Mouse (Mus musculus): ENCODE data around the gene Lpp. TPM values are rescaled to one million over a fixed set of nuclear protein-coding genes. Genes with fewer than 3 reads are reported as not detected.

Lpp gene
- polyA plus RNA-seq, 1 experiment from 2014 or later, result 20.7 TPM

- no peak overlapping the region for H3K27ac ChIP-seq (replicated peaks)
- no peak overlapping the region for H3K4me3 ChIP-seq
- H3K9ac ChIP-seq (replicated peaks), result no peak overlapping the region
- ATAC-seq (ENCODE audit: low FRiP score, low read depth), result no peak
- no peak overlapping the region for H3K4me2 ChIP-seq (replicated peaks)
- no peaks in the 10 kb centered on the region for H3K9me3 ChIP-seq
- 84% methylated on average over 8 of the region's 8 CpGs for WGBS
- no peaks in the 10 kb centered on the region for H3K4me1 ChIP-seq
- H3K27me3 ChIP-seq, result peaks cover 24% of the 10 kb centered on the region
- no peaks in the 10 kb centered on the region for H3K36me3 ChIP-seq
These were observed 258.6 kb downstream of the Lpp start for GRCm38 (mm10) chr16:24651655-24652654.

- Histone ChIP-seq H3K9me3 (no peaks in the 10 kb centered on the region), H3K4me1 (no peaks in the 10 kb centered on the region), H3K4me2 (replicated peaks) (no peak overlapping the region), H3K9ac (replicated peaks) (no peak overlapping the region), H3K36me3 (no peaks in the 10 kb centered on the region), H3K27ac (replicated peaks) (no peak overlapping the region), H3K4me3 (no peak overlapping the region), H3K27me3 (peaks cover 16% of the 10 kb centered on the region)
- ATAC-seq (ENCODE audit: low FRiP score, low read depth), result no peak
- 82% methylated on average over 5 of the region's 5 CpGs for WGBS
These were observed 259.7 kb downstream of the Lpp start for GRCm38 (mm10) chr16:24653041-24653440.

- H3K27me3 ChIP-seq, result peaks cover 15% of the 10 kb centered on the region
- 89% methylated on average over 3 of the region's 3 CpGs for WGBS
These were observed 261.8 kb downstream of the Lpp start for GRCm38 (mm10) chr16:24655116-24655515.

GRCm38 (mm10) chr16:24656026-24656425 lies 262.7 kb downstream of the Lpp start:
- Histone ChIP-seq H3K4me2 (replicated peaks) (no peak overlapping the region), H3K4me1 (no peaks in the 10 kb centered on the region), H3K4me3 (no peak overlapping the region), H3K9ac (replicated peaks) (no peak overlapping the region), H3K36me3 (no peaks in the 10 kb centered on the region), H3K9me3 (no peaks in the 10 kb centered on the region), H3K27ac (replicated peaks) (no peak overlapping the region), H3K27me3 (peaks cover 8% of the 10 kb centered on the region)
- WGBS, result 96% methylated on average over 8 of the region's 8 CpGs
- no peak for ATAC-seq (ENCODE audit: low FRiP score, low read depth)

More at GRCm38 (mm10) chr16:24655116-24655515, 261.8 kb downstream of the Lpp start:
- Histone ChIP-seq H3K36me3 (no peaks in the 10 kb centered on the region), H3K4me3 (no peak overlapping the region), H3K9ac (replicated peaks) (no peak overlapping the region), H3K4me2 (replicated peaks) (no peak overlapping the region), H3K4me1 (no peaks in the 10 kb centered on the region), H3K9me3 (no peaks in the 10 kb centered on the region), H3K27ac (replicated peaks) (no peak overlapping the region)
- no peak for ATAC-seq (ENCODE audit: low FRiP score, low read depth)

- H3K4me2 ChIP-seq (replicated peaks), result no peak overlapping the region
- H3K9ac ChIP-seq (replicated peaks), result no peak overlapping the region
- H3K9me3 ChIP-seq, result no peaks in the 10 kb centered on the region
- no peak overlapping the region for H3K27ac ChIP-seq (replicated peaks)
- 88% methylated on average over 5 of the region's 5 CpGs for WGBS
- no peaks in the 10 kb centered on the region for H3K36me3 ChIP-seq
- H3K4me3 ChIP-seq, result no peak overlapping the region
- no peaks in the 10 kb centered on the region for H3K4me1 ChIP-seq
- peaks cover 8% of the 10 kb centered on the region for H3K27me3 ChIP-seq
- ATAC-seq (ENCODE audit: low FRiP score, low read depth), result no peak
These were observed 263.4 kb downstream of the Lpp start for GRCm38 (mm10) chr16:24656752-24657151.

GRCm38 (mm10) chr16:24659049-24659448 lies 265.7 kb downstream of the Lpp start:
- Histone ChIP-seq H3K9ac (replicated peaks) (no peak overlapping the region), H3K27ac (replicated peaks) (no peak overlapping the region), H3K4me3 (no peak overlapping the region), H3K4me2 (replicated peaks) (no peak overlapping the region), H3K27me3 (peaks cover 3% of the 10 kb centered on the region; the same call in 1 of the 2 replicates), H3K4me1 (no peaks in the 10 kb centered on the region), H3K36me3 (no peaks in the 10 kb centered on the region), H3K9me3 (no peaks in the 10 kb centered on the region)
- 87% methylated on average over 2 of the region's 2 CpGs for WGBS
- no peak for ATAC-seq (ENCODE audit: low FRiP score, low read depth)

- no peak overlapping the region for H3K4me2 ChIP-seq (replicated peaks)
- H3K36me3 ChIP-seq, result no peaks in the 10 kb centered on the region
- H3K4me1 ChIP-seq, result no peaks in the 10 kb centered on the region
- no peak overlapping the region for H3K4me3 ChIP-seq
- no peaks in the 10 kb centered on the region for H3K9me3 ChIP-seq
- no peak overlapping the region for H3K9ac ChIP-seq (replicated peaks)
- no peaks in the 10 kb centered on the region for H3K27me3 ChIP-seq
- H3K27ac ChIP-seq (replicated peaks), result no peak overlapping the region
- ATAC-seq (ENCODE audit: low FRiP score, low read depth), result no peak
These were observed 270.8 kb downstream of the Lpp start for GRCm38 (mm10) chr16:24664131-24664530.

GRCm38 (mm10) chr16:24669718-24670460 lies 276.6 kb downstream of the Lpp start:
- no peak overlapping the region for H3K4me3 ChIP-seq
- WGBS, result 87% methylated on average over 5 of the region's 5 CpGs
- no peak overlapping the region for H3K27ac ChIP-seq (replicated peaks)
- no peaks in the 10 kb centered on the region for H3K27me3 ChIP-seq
- no peaks in the 10 kb centered on the region for H3K4me1 ChIP-seq
- H3K4me2 ChIP-seq (replicated peaks), result no peak overlapping the region
- no peaks in the 10 kb centered on the region for H3K36me3 ChIP-seq
- no peaks in the 10 kb centered on the region for H3K9me3 ChIP-seq
- H3K9ac ChIP-seq (replicated peaks), result no peak overlapping the region
- no peak for ATAC-seq (ENCODE audit: low FRiP score, low read depth)

- Histone ChIP-seq H3K36me3 (no peaks in the 10 kb centered on the region), H3K27me3 (no peaks in the 10 kb centered on the region), H3K27ac (replicated peaks) (no peak overlapping the region), H3K4me3 (no peak overlapping the region), H3K4me2 (replicated peaks) (no peak overlapping the region), H3K9ac (replicated peaks) (no peak overlapping the region), H3K4me1 (no peaks in the 10 kb centered on the region), H3K9me3 (no peaks in the 10 kb centered on the region)
- no peak for ATAC-seq (ENCODE audit: low FRiP score, low read depth)
These were observed 285.6 kb downstream of the Lpp start for GRCm38 (mm10) chr16:24678942-24679341.

- Histone ChIP-seq H3K4me2 (replicated peaks) (no peak overlapping the region), H3K9me3 (no peaks in the 10 kb centered on the region), H3K9ac (replicated peaks) (no peak overlapping the region), H3K4me1 (no peaks in the 10 kb centered on the region), H3K27me3 (no peaks in the 10 kb centered on the region), H3K36me3 (no peaks in the 10 kb centered on the region), H3K27ac (replicated peaks) (no peak overlapping the region), H3K4me3 (no peak overlapping the region)
- 90% methylated on average over 4 of the region's 4 CpGs for WGBS
- ATAC-seq (ENCODE audit: low FRiP score, low read depth), result no peak
These were observed 301.8 kb downstream of the Lpp start for GRCm38 (mm10) chr16:24695062-24695461.

GRCm38 (mm10) chr16:24704215-24704614 lies 310.9 kb downstream of the Lpp start:
- 93% methylated on average over 3 of the region's 3 CpGs for WGBS
- no peak for ATAC-seq (ENCODE audit: low FRiP score, low read depth)
- Histone ChIP-seq H3K27ac (replicated peaks) (no peak overlapping the region), H3K9me3 (no peaks in the 10 kb centered on the region), H3K9ac (replicated peaks) (no peak overlapping the region), H3K27me3 (no peaks in the 10 kb centered on the region), H3K4me1 (no peaks in the 10 kb centered on the region), H3K4me3 (no peak overlapping the region), H3K4me2 (replicated peaks) (no peak overlapping the region), H3K36me3 (no peaks in the 10 kb centered on the region)

- Histone ChIP-seq H3K4me2 (replicated peaks) (no peak overlapping the region), H3K4me3 (no peak overlapping the region), H3K4me1 (peaks cover 5% of the 10 kb centered on the region; the same call in 1 of the 2 replicates), H3K36me3 (no peaks in the 10 kb centered on the region), H3K9me3 (no peaks in the 10 kb centered on the region), H3K27ac (replicated peaks) (no peak overlapping the region), H3K9ac (replicated peaks) (no peak overlapping the region), H3K27me3 (no peaks in the 10 kb centered on the region)
- ATAC-seq (ENCODE audit: low FRiP score, low read depth), result no peak
- WGBS, result 68% methylated on average over 4 of the region's 4 CpGs
These were observed 330.3 kb downstream of the Lpp start for GRCm38 (mm10) chr16:24723641-24724040.
